Mouse (Mus musculus) E14TG2a.4 (cell line): ENCODE measurements around the gene Tenm4.

ENCODE experiments used
- CTCF ChIP-seq: conservative IDR thresholded peaks from 2 replicates; pipeline ENCODE4 v1.5.1; 2014; ENCODE audit warnings: low read length
- NANOG ChIP-seq: IDR thresholded peaks from 2 replicates; pipeline ENCODE4 v1.6.1; 2014; ENCODE audit warnings: borderline replicate concordance, low read length, mixed read lengths

DNA sequence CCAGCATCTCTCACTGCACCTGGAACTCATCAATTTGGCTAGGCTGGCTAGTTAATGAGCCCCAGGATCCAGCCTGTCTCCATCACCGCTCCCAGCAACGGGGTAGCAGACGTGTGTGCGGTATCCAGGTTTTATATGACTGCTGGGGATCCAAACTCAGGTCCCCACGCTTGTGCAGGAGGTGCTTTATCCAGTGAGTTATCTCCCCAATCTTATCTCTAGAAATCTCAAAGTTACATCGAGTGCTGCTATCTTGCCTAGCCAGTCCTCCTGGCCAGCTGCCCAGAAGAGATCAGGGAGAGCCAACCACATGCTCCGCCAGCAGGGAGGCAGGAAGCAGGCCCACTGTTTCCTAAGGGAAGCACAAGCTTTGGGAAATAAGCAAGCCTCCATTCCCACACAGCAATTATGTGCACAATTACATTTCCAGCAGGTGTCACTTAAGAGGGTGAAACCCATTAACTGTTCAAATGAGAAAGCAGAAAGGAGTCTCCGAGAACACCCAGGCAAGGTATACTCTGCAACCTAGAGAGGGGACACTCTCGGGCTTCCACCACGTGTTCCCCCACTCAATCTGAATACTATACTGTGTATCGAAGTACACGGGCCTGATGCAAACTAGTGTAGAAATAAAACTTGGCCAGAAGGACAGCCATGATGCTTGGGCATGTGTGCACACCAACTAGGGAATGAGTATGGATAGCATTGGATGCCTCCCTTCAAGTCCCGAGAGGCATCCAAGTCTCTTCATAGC is 246.4 kb downstream of the Tenm4 start:
- TF ChIP-seq CTCF: no peak
- no peak for TF ChIP-seq NANOG
